Mouse (Mus musculus) stomach, postnatal 0 days (tissue): ENCODE results near the gene C2cd5. TPM values are rescaled to one million over a fixed set of nuclear protein-coding genes. Genes with fewer than 3 reads are reported as not detected.

Source experiments
- ATAC-seq: fragments of 200-750 bp; cut with Nextera tagmentation; 2 replicates; pipeline ENCODE4 v1.8.0; 2017; ENCODE audit not compliant: low FRiP score, low TSS enrichment
- DNase-seq: peaks from one replicate; pipeline ENCODE4 v3.0.0-alpha.2; 2016; ENCODE audit warnings: low spot score
- H3K27ac ChIP-seq: fragments of 300-500 bp; sonication (generic); replicated peaks from 2 replicates; pipeline ENCODE4 v1.5.1; 2014; ENCODE audit warnings: mild to moderate bottlenecking, control low read depth
- H3K27me3 ChIP-seq: fragments of 300-500 bp; sonication (generic); 2 replicates; pipeline ENCODE4 v1.6.1; 2014; ENCODE audit warnings: low read length; ENCODE audit not compliant: control insufficient read depth, insufficient read depth
- H3K36me3 ChIP-seq: fragments of 300-500 bp; sonication (generic); 2 replicates; pipeline ENCODE4 v1.6.1; 2014; ENCODE audit warnings: low read length, mixed read lengths; ENCODE audit not compliant: control insufficient read depth, insufficient read depth
- H3K4me1 ChIP-seq: fragments of 300-500 bp; sonication (generic); replicated peaks from 2 replicates; pipeline ENCODE4 v1.6.1; 2014; ENCODE audit warnings: antibody characterized with exemption; ENCODE audit not compliant: control insufficient read depth, insufficient read depth
- H3K4me2 ChIP-seq: fragments of 300-500 bp; sonication (generic); replicated peaks from 2 replicates; pipeline ENCODE4 v1.6.1; 2014; ENCODE audit warnings: low read depth, mild to moderate bottlenecking, control low read depth, moderate library complexity
- H3K4me3 ChIP-seq: fragments of 300-500 bp; sonication (generic); 2 replicates; pipeline ENCODE4 v1.5.1; 2014; ENCODE audit warnings: low read depth, low read length, control low read depth
- H3K9ac ChIP-seq: fragments of 300-500 bp; sonication (generic); 2 replicates; pipeline ENCODE4 v1.6.1; 2014; ENCODE audit warnings: mild to moderate bottlenecking, low read length, control low read depth, mixed read lengths
- H3K9me3 ChIP-seq: fragments of 300-500 bp; sonication (generic); 2 replicates; pipeline ENCODE4 v1.6.1; 2016; ENCODE audit warnings: low read length; ENCODE audit not compliant: control insufficient read depth
- CTCF ChIP-seq: IDR thresholded peaks from 2 replicates; pipeline ENCODE4 v1.5.1; 2016; ENCODE audit warnings: antibody characterized with exemption, low read depth, mild to moderate bottlenecking, moderate library complexity
- EP300 ChIP-seq: optimal IDR thresholded peaks from 2 replicates; pipeline ENCODE3; 2016; ENCODE audit warnings: antibody characterized with exemption
- WGBS: fragments of 180-500 bp; shearing (Covaris S2); extraction: QIAGEN DNeasy Blood & Tissue Kit; methylation state at CpG from one replicate; pipeline ENCODE4 v1.1.7; 2014; 5-methylcytosine and 5-hydroxymethylcytosine counted together
- polyA plus RNA-seq: library from polyadenylated mRNA; unstranded; fragments of >200 nt; fragmentation: Nextera tagmentation; extraction: Ambion mirVana; gene quantifications from 2 replicates; pipeline ENCODE4 v1.2.1, GENCODE M21; 2015

Gene C2cd5
- polyA plus RNA-seq, 1 experiment from 2014 or later = 7.7 TPM

GRCm38 (mm10) chr6:143051566-143051965 is 48.4 kb downstream of the C2cd5 start:
- H3K9ac ChIP-seq = no peak overlapping the region
- H3K27me3 ChIP-seq = no peaks in the 10 kb centered on the region
- H3K9me3 ChIP-seq = no peaks in the 10 kb centered on the region
- H3K36me3 ChIP-seq = peaks cover 9% of the 10 kb centered on the region
- no peak for DNase-seq
- H3K4me1 ChIP-seq = no peaks in the 10 kb centered on the region
- 86% methylated on average over 5 of the region's 5 CpGs for WGBS
- H3K27ac ChIP-seq = no peak overlapping the region
- TF ChIP-seq EP300 (no peak), CTCF (no peak)
- ATAC-seq = no peak
- H3K4me3 ChIP-seq = no peak overlapping the region
- H3K4me2 ChIP-seq = no peak overlapping the region

DNA sequence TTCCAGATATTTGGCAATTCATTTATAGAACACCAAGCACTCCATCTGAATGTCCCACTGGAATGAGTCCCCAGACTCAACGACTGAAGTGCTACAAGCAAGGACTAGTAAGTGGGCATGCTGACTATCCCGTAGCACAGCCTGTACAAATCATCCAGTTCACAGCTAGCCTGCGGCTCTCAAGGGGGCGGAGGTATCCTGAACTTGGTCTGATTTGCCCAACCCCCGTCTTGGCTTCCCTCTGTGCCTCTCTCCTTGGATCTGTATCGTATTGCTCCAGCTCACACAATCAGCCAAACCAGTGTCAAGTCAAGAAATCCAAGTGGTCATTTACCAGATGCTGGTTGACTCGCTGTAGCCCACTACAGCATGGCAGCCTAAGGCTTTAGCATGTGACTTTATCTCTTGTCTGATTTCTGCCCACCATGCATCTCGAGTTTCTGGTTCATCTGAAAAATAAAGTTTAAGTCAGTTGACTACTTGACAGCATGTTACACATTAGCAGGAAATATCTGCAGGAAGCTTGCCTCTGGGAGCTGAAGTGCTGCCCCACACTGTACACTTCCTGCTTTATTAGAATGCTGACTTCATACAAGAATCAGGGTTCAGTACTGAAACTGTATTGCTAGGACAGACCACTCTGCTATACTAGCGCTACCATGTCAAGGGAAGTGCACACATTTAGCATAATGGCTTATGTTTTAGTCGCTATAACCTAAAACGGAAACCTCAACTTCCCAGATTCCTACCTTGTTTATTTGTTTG is 50.0 kb downstream of the C2cd5 start:
- H3K4me1 ChIP-seq = no peaks in the 10 kb centered on the region
- H3K9me3 ChIP-seq = no peaks in the 10 kb centered on the region
- no peaks in the 10 kb centered on the region for H3K27me3 ChIP-seq
- DNase-seq (no peak), ATAC-seq (no peak; the same call in 1 of the 2 replicates)
- 70% methylated on average over 11 of the region's 11 CpGs for WGBS
- H3K36me3 ChIP-seq = peaks cover 9% of the 10 kb centered on the region
- no peak for TF ChIP-seq CTCF
- no peak for TF ChIP-seq EP300
- H3K27ac ChIP-seq = no peak overlapping the region
- no peak overlapping the region for H3K4me3 ChIP-seq
- no peak overlapping the region for H3K9ac ChIP-seq
- H3K4me2 ChIP-seq = no peak overlapping the region

- Histone ChIP-seq H3K9me3 (no peaks in the 10 kb centered on the region), H3K4me1 (no peaks in the 10 kb centered on the region), H3K9ac (no peak overlapping the region), H3K27ac (no peak overlapping the region), H3K4me2 (no peak overlapping the region), H3K4me3 (no peak overlapping the region), H3K27me3 (no peaks in the 10 kb centered on the region), H3K36me3 (peaks cover 9% of the 10 kb centered on the region)
- no peak for DNase-seq
- WGBS = 79% methylated on average over 2 of the region's 2 CpGs
- no peak for ATAC-seq
- TF ChIP-seq EP300 (no peak), CTCF (no peak)
Measured at GRCm38 (mm10) chr6:143049117-143049516, 50.8 kb downstream of the C2cd5 start.

- Histone ChIP-seq H3K27ac (no peak overlapping the region), H3K27me3 (no peaks in the 10 kb centered on the region), H3K4me3 (no peak overlapping the region), H3K36me3 (peaks cover 9% of the 10 kb centered on the region), H3K4me1 (no peaks in the 10 kb centered on the region), H3K9ac (no peak overlapping the region), H3K9me3 (no peaks in the 10 kb centered on the region), H3K4me2 (no peak overlapping the region)
- ATAC-seq (no peak), DNase-seq (no peak)
- 84% methylated on average over 15 of the region's 15 CpGs for WGBS
- TF ChIP-seq EP300 (no peak), CTCF (no peak)
Measured at GRCm38 (mm10) chr6:143047538-143048258, 52.2 kb downstream of the C2cd5 start.

GRCm38 (mm10) chr6:143041578-143041977 is 58.4 kb downstream of the C2cd5 start:
- WGBS = 79% methylated on average over 6 of the region's 6 CpGs
- no peaks in the 10 kb centered on the region for H3K4me1 ChIP-seq
- H3K4me3 ChIP-seq = no peak overlapping the region
- DNase-seq = no peak
- no peak for ATAC-seq
- H3K27me3 ChIP-seq = no peaks in the 10 kb centered on the region
- H3K4me2 ChIP-seq = no peak overlapping the region
- no peaks in the 10 kb centered on the region for H3K9me3 ChIP-seq
- H3K27ac ChIP-seq = no peak overlapping the region
- no peak overlapping the region for H3K9ac ChIP-seq
- H3K36me3 ChIP-seq = peaks cover 4% of the 10 kb centered on the region; the same call in 1 of the 2 replicates
- no peak for TF ChIP-seq EP300
- TF ChIP-seq CTCF = no peak

DNA sequence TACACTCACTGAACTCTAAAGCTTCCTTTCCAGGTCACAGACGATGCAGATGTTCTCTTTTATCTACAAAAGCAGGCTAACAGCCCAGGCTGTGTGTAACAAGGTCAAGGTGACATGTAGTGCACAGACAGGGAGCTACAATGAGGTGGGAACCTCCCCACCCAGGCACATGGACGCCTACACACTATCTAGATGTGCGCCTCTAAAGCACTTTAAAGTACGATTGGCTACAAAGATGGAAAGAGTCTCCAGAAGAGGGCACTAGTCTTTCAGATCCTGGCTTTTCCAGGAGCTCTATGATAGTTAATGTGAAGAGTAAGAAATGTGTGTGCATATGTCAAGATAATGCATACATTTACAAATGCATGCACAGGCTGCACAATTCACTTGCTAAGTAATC is 64.7 kb downstream of the C2cd5 start:
- 0 out of 2 replicates have a peak, but pooled peaks have one; percentile 47 for ATAC-seq

More for the DNA sequence above, 64.7 kb downstream of the C2cd5 start:
- H3K9ac ChIP-seq = no peak overlapping the region
- TF ChIP-seq EP300 (no peak), CTCF (peak; percentile 70)
- H3K4me3 ChIP-seq = no peak overlapping the region
- H3K27me3 ChIP-seq = no peaks in the 10 kb centered on the region
- DNase-seq = no peak
- 50% methylated on average over 4 of the region's 4 CpGs for WGBS
- no peaks in the 10 kb centered on the region for H3K4me1 ChIP-seq
- no peak overlapping the region for H3K4me2 ChIP-seq
- H3K27ac ChIP-seq = no peak overlapping the region
- H3K9me3 ChIP-seq = no peaks in the 10 kb centered on the region
- H3K36me3 ChIP-seq = peaks cover 6% of the 10 kb centered on the region; the same call in 1 of the 2 replicates
